Mouse (Mus musculus) embryonic fibroblast, embryonic 13.5 days (primary cell): Measurements from ENCODE around the gene Lyzl4.

Experiments used
- CTCF ChIP-seq: IDR thresholded peaks from 2 replicates; pipeline ENCODE4 v1.5.1; 2011; ENCODE audit warnings: mild to moderate bottlenecking, control low read depth, low read length, moderate library complexity, borderline replicate concordance; ENCODE audit not compliant: insufficient read depth
- POLR2A ChIP-seq: IDR thresholded peaks from 2 replicates; pipeline ENCODE4 v1.6.1; 2011; ENCODE audit warnings: low read depth, mild to moderate bottlenecking, control low read depth, low read length, moderate library complexity

- TF ChIP-seq POLR2A (no peak), CTCF (no peak)
Observed at GRCm38 (mm10) chr9:121541530-121541929, 100.4 kb downstream of the Lyzl4 start.
